Mouse (Mus musculus): Measurements from ENCODE around the gene Ralgds. TPM values are rescaled to one million over a fixed set of nuclear protein-coding genes. Genes with fewer than 3 reads are reported as not detected.

Gene Ralgds
- polyA plus RNA-seq, 1 experiment from 2014 or later, result 13.3 TPM

GRCm38 (mm10) chr2:28532938-28533771 is 20.2 kb downstream of the Ralgds start:
- DNase-seq (ENCODE audit: low spot score), result peak; percentile 72

- no peak for DNase-seq (ENCODE audit: low spot score)
Measured at GRCm38 (mm10) chr2:28533901-28534435, 21.0 kb downstream of the Ralgds start.

- DNase-seq (ENCODE audit: low spot score), result no peak
Measured at GRCm38 (mm10) chr2:28534436-28535262, 21.7 kb downstream of the Ralgds start.

- DNase-seq (ENCODE audit: low spot score), result no peak
Measured at GRCm38 (mm10) chr2:28535263-28535540, 22.3 kb downstream of the Ralgds start.

GRCm38 (mm10) chr2:28535650-28536049 is 22.7 kb downstream of the Ralgds start:
- DNase-seq (ENCODE audit: low spot score), result no peak

DNA sequence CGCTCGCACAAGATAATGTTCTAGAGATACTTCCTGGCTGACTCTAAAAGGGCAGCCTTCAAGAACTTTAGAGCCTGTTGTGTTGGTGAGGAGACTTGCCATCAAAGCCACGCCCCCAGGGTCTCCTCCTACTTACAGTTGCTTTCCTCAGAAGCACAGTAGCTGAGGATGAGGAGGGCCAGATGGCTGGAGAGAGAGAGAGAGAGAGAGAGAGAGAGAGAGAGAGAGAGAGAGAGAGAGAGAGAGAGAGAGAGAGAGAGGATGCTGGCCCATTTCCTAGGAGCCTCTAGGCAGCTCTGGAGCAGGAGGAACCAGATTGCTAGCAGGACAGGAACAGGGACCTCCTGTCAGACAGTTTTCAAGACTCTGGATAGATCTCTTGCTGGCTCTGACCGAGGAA is 23.2 kb downstream of the Ralgds start:
- no peak for DNase-seq (ENCODE audit: low spot score)

- no peak for DNase-seq (ENCODE audit: low spot score)
Measured at GRCm38 (mm10) chr2:28536766-28537633, 24.1 kb downstream of the Ralgds start.

DNA sequence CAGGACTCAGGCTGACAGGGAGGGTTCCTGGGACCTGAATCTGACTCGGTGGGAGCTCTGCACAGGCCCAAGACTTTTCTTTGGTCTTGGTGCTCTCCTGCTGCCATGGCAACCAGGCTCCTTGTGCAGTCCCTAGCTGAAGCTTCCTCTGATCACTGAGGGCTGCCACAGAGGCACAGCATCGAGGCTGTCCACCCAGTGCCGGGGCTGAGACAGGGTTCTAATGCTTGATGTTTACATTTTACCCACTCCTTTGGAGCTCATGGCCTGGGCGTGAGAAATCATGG is 24.7 kb downstream of the Ralgds start:
- no peak for DNase-seq (ENCODE audit: low spot score)

GRCm38 (mm10) chr2:28537995-28538816 is 25.3 kb downstream of the Ralgds start:
- DNase-seq (ENCODE audit: low spot score), result peak; percentile 29

DNA sequence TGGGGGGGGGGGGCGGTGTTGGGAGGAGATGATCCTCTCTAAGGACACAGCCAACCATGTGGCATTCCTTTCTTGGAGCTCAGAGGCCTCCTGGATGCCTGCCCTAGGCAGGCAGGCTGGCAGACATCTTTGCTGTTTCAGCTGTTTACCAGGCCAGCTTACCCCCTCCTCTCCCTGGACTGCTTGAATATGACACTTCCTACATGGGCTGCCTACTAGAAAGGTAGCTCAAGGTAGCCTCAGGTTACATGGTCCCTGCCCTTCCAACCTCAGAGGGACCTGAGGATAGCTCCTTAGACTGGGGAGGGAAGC is 25.8 kb downstream of the Ralgds start:
- no peak for DNase-seq (ENCODE audit: low spot score)

GRCm38 (mm10) chr2:28539206-28539605 is 26.3 kb downstream of the Ralgds start:
- no peak for DNase-seq (ENCODE audit: low spot score)

DNA sequence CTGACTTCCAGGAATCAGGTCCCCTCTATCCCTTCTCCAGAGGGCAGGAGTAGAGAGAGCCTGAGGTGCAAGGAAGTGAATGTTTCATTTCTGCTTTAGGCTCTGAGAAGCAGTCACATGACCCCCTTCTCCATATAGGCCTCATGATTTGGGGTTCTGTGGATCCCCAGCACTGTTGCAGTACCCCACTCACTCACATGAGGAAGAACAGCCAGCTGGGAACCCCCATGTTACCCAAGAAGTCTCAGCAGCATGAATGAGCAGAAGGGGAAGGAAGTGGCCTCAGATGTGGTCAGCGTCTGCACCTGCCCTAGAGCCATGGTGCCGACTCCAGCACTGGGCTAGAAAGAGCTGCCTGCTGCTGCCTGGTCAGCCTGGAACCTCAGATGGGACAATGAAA is 27.0 kb downstream of the Ralgds start:
- peak; percentile 68 for DNase-seq (ENCODE audit: low spot score)

- no peak for DNase-seq (ENCODE audit: low spot score)
Measured at GRCm38 (mm10) chr2:28540587-28541227, 27.8 kb downstream of the Ralgds start.

DNA sequence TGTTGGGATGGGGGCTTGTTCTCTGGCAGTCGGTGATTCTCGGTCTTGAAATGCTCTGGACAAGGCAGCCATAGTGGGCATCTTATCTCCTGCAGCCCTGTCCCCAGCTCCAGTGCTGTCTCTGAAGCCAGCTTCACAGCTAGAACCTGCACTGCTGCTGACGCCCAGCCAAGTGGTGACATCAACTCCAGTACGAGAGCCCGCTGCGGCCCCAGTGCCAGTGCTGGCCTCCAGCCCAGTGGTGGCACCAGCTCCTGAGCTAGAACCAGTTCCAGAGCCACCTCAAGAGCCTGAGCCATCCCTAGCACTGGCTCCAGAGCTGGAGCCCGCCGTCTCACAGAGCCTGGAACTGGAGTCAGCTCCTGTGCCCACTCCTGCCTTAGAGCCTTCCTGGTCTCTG is 31.0 kb downstream of the Ralgds start:
- no peak for DNase-seq (ENCODE audit: low spot score)

DNA sequence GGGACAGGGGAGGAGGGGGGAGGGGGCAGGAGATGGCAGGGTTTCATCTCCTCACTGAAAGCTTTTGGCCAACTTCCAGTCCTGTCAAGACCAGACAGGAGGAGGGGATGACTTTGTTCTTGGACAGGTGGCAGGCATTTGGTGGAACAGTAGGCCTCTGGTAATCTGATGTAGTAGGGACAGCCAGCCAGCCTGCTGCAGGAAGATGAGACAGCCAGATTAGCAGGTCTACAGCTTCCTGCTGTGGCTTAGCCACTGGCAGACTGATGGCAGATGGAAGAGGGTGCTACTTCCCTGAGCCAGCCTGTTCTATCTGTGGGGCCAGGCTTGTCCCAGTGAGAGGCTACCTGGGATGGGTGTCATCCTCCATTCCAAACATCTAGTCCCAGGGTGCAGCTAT is 33.1 kb downstream of the Ralgds start:
- DNase-seq (ENCODE audit: low spot score), result peak; percentile 31

GRCm38 (mm10) chr2:28546560-28546959 is 33.6 kb downstream of the Ralgds start:
- no peak for DNase-seq (ENCODE audit: low spot score)

DNA sequence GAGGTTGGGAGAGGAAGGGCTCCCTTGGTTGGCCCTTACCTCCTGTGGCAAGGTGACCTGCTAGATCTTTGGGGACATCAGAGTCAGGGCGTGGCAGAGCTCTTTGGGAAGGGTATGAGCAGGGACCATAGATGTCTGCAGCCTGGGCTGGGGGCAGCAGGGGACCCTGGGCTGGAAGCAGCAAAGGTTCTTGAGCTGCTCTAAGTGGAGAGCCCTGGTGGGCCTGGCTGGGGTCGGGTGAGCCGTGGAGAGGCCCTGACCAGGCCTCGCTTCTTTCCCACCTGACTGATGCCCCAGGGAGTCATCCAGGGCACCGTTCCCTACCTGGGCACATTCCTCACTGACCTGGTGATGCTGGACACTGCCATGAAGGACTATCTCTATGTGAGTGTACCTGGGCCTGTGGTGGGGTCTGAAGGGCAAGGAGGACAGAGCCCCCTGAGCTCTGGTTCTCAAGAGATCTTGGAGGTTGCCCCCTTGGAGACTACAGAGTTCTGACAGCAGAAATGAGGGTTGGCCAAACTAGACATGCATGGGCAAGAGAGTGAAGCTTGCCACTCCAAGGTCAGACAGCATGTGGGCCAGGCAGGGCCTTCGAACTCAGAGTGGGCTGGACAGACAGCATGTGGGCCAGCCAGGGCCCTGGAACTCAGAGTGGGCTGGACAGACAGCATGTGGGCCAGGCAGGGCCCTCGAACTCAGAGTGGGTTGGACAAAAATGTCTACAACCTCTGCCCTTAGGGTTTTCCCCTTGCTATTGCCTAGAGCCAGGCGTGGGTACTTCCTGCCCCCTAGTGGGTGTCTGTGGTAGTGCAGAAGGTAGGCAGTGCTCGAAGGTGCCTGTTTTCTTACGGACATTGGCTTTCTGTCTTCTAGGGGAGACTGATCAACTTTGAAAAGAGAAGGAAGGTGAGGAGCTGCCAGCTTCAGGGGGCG is 34.6 kb downstream of the Ralgds start:
- DNase-seq (ENCODE audit: low spot score), result peak; percentile 77

- DNase-seq (ENCODE audit: low spot score), result no peak
Measured at GRCm38 (mm10) chr2:28549157-28549556, 36.2 kb downstream of the Ralgds start.

GRCm38 (mm10) chr2:28552301-28552700 is 39.4 kb downstream of the Ralgds start:
- no peak for DNase-seq (ENCODE audit: low spot score)

All from thymus, postnatal 0 days (tissue).